Mouse (Mus musculus) testis, postnatal 14 days (tissue): Measurements from ENCODE around the gene Cdkl3.
"Not testable (repeated sequence)": the region's sequence is repeated elsewhere in the genome, so short reads cannot be mapped to it uniquely, and the experiment has no call there.

Experiments
- DNase-seq: peaks from one replicate; pipeline ENCODE4 v3.0.0; 2021; ENCODE audit warnings: low spot score

Cdkl3 gene

DNA sequence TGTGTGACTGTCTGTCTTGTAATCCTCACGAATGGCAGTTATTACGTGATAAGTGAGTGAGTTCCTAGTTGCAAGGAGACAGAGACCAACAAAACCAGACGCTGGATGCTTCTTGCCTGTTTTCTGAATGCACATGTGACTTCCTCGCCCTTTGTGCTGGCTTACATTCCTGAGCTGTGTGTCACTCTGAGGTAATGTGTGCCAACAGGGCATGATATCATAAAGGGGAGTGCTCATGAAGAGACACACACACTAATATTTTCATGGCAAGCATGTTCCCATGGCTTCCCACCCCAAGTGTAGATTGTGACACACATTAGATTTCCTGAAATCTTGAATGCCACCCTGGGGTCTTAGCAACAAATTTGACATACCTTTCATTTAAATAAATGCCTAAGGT, 73.9 kb downstream of the Cdkl3 start:
- no peak for DNase-seq

GRCm38 (mm10) chr11:52079978-52080377, 76.0 kb downstream of the Cdkl3 start:
- DNase-seq, result peak; percentile 38

DNA sequence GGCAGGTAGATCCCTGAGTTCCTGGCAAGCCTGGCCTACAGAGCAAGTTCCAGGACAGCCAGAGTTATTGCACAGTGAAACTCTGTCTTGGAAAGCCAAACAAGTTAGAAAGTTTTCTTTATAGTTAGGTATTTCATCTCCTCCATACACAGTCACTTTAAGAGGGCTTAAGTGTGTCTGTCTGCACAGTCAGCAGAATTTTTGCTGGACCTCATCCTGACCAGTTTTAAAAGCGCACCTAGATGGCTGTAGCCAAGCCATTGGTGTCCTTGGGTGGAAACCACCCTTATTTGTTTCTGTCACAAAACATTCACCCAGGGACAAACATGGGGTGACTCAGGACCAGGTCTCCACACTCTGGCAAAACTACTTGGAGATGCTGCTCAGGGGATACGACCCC, 76.6 kb downstream of the Cdkl3 start:
- DNase-seq, result no peak

DNA sequence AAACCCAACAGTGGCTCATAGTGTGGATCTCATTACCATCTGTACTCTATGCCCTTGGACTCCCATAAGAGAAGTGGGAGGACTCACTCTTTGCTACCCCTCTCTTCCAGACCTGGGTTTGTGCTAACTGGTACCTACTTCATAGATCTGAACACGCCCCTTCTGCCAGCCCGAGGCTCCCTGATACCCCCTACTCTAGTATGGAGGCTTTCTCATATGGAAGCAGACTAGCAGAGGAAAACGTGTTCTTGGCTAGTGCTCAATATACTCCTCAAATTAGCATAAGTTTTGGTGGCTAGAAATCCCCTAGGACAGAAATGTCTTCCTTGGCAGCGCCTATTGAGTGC, 81.8 kb downstream of the Cdkl3 start:
- no peak for DNase-seq

DNA sequence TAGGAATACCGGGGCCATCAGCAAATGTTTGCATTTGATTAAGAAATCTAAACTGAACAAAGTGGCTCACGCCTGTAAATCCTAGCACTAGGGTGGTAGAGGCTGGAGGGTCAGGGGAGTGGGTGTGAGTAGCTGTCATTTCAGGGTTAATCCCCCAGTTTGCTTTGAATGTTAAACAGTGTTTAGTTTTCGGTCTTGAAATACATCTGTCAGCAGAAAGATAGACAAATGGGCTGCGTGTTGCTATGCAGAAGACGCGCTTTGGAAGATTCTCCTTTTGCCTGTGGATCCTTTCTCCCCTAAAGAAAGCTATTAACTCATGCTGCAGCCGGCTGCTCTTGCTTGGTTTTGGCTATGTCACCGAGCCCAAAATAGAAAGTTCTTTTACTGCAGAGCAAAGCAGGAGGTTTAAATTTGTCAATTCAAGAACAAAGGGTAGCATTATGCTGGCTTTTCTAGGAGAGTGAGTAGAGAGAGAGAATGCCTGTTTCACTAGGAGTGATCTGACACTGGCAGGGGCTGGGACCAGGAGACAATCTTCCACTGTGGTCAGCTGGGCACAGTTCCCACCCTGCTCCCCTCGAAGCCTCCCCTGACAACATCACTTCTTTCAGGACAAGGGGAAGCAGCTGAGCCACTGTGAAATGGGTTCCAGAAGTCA, 82.3 kb downstream of the Cdkl3 start:
- DNase-seq, result no peak

DNA sequence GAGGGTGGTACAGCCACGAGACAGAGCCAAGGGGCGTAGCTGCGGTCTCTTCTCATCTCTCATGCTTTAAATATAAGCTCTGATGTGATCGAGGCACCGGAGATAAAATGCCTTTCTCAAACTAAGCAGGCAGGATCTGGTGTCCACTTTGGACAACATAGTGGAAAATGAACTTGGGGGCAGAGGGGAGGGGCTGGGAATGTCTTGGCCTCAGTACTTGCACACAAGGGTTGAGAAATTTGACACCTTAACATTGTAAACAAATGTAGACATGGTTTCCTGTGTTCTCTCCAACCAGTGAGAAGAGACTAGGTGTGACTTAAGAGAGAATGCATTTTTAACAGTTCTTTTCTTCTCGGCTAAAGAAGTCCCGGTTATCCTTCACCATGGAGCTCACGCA, 85.3 kb downstream of the Cdkl3 start:
- DNase-seq, result no peak

DNA sequence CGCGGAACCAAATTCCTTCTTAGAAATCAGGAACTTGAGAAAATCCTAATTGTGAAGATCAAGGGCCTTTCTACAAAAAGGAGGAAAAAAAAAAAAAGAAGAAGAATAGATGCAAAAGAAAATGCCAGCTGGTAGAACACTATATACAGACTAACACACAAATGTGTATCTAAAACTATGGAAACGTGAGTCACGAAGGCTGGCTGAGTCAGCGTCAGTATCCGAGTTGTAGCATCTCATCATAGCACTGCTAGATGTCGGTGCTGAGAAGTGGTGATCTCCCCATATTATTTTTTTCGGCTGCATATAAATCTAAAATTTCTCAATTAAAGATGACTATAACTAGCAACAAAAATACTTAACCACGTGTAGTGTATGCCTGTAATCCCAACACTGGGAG, 87.2 kb downstream of the Cdkl3 start:
- no peak for DNase-seq

GRCm38 (mm10) chr11:52094568-52094967, 90.5 kb downstream of the Cdkl3 start:
- no peak for DNase-seq

- no peak for DNase-seq
Observed at GRCm38 (mm10) chr11:52097016-52097415, 93.0 kb downstream of the Cdkl3 start.

GRCm38 (mm10) chr11:52097596-52097995, 93.6 kb downstream of the Cdkl3 start:
- peak; percentile 29 for DNase-seq

DNA sequence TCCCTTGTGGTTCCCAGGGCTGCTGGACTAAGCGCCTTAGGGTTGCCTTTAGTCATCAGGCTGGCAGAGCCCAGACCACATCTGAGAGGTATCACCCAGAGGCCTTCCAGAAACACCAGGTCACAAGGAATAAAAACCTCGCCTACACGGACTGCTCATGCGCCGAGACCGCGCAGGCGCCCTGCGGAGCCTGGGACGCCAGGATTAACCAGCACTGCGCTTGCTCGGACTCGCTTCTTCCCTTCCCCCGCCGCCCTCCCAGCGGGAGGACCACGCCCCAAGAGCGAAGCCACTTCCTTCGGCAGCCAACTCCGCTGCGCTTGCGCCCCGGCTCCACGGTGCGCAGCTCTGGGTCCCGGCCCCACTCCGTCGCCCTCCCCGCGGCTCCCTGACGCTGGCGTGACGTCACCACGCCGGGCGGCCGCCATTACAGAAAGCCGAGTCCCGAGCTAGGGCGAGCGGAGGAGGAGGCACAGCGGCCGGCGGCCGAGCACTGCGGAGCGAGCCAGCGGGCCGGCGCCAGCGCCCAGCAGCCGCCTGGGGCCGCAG, 94.5 kb downstream of the Cdkl3 start, which contains the start of gene Ppp2ca:
Gene Ppp2ca (plus strand): TSS at position 284 of the 549 bp plus-strand sequence.
- peak; percentile 98 for DNase-seq

GRCm38 (mm10) chr11:52099031-52099761, 95.2 kb downstream of the Cdkl3 start:
- DNase-seq, result peak; percentile 86

GRCm38 (mm10) chr11:52099771-52100219, 95.8 kb downstream of the Cdkl3 start:
- DNase-seq, result no peak

GRCm38 (mm10) chr11:52102977-52103376, 99.0 kb downstream of the Cdkl3 start:
- no peak for DNase-seq

DNA sequence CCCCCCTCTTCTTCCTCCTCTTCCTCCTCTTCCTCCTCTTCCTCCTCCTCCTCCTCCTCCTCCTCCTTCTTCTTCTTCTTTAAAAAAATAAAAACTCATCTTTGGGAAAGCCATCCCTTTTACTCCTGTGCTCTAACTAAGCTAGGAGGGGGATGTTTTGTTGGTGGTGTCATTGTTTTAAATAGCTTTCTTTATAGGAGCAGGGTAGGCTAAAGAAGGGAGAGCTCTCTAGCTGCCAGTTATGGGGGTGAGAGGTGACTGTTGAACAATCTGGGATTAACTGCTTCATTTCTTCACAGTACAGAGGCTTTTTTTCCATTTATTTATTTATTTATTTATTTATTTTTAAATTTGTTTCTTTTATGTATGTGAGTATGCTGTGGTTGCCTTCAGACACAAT, 101.5 kb downstream of the Cdkl3 start:
- DNase-seq, result no peak

- DNase-seq, result no peak
Observed at GRCm38 (mm10) chr11:52106037-52106436, 102.0 kb downstream of the Cdkl3 start.

DNA sequence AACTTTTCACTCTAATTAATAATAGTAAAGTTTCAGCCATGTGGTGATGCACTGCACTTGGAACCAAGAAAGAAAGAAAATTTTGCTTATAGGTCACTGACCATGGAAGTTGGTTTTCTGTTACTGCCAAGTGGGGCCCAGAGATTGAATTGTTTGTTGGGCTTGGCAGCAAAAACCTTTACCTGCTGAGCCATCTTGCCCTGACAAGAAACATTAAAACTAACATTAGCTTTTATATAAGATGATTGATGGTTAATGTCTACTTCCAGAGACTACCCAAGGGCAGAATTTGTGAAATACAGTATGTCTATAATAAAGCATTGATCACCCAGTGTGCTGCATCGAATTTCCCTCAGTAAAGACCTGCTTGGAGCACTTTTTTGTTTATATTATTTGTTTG, 102.4 kb downstream of the Cdkl3 start:
- DNase-seq, result no peak

GRCm38 (mm10) chr11:52108796-52109195, 104.8 kb downstream of the Cdkl3 start:
- no peak for DNase-seq

DNA sequence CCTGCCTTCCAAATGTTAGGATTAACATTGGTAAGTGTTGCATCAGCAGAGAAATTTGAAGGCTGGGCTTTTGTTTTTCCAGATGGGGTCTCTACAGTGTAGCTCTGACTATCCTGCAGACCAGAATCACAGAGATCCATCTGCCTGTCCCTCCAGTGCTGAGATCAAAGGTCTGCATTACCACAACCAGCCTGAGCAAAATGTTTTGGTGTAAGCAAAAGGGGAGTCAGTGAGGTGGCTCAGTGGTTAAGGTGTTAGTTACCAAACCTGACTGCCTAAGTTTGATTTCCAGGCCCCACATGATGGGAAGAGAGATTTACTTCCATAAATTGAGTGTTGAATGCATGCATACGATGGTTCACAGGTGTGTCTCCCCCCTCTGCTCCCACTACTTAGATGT, 105.4 kb downstream of the Cdkl3 start:
- DNase-seq, result no peak

- no peak for DNase-seq
Observed at GRCm38 (mm10) chr11:52115479-52115878, 111.5 kb downstream of the Cdkl3 start.

GRCm38 (mm10) chr11:52116117-52116516, 112.1 kb downstream of the Cdkl3 start:
- DNase-seq, result not testable (repeated sequence)

- DNase-seq, result no peak
Observed at GRCm38 (mm10) chr11:52117156-52117555, 113.1 kb downstream of the Cdkl3 start.

GRCm38 (mm10) chr11:52120415-52120814, 116.4 kb downstream of the Cdkl3 start:
- DNase-seq, result not testable (repeated sequence)
